Mouse (Mus musculus) megakaryocyte, adult 5-6 weeks (primary cell): Measurements from ENCODE around the gene Lrp5. TPM values are rescaled to one million over a fixed set of nuclear protein-coding genes. Genes with fewer than 3 reads are reported as not detected.
A peak's percentile ranks its signal among the peaks of the same experiment; 100 is the strongest.

Experiments used
- ATAC-seq: 2 replicates; pipeline ENCODE4 v1.8.0; 2016; ENCODE audit warnings: mild to moderate bottlenecking, inconsistent platforms; ENCODE audit not compliant: poor library complexity, severe bottlenecking
- total RNA-seq, 2 experiments: library from RNA; stranded (forward) in 1 of 2; stranded (reverse) in 1 of 2; fragments of 153-499, 151-499 nt in 1 of 2; fragments of 221-1000, 200-1000 nt in 1 of 2; gene quantifications; 2 replicates each; pipeline versions ENCODE4 v1.2.3 to v1.2.4; 2015 to 2017

Lrp5 gene
- total RNA-seq, 2 experiments from 2014 or later: 13.6 to 17.9 TPM

- ATAC-seq: no peak
Measured at GRCm38 (mm10) chr19:3564309-3564708, 122.1 kb downstream of the Lrp5 start.

- ATAC-seq: peak; percentile 52
Measured at GRCm38 (mm10) chr19:3562752-3563151, 123.6 kb downstream of the Lrp5 start.

GRCm38 (mm10) chr19:3562298-3562697 is 124.1 kb downstream of the Lrp5 start:
- ATAC-seq: no peak

- ATAC-seq: no peak
Measured at GRCm38 (mm10) chr19:3556169-3556827, 130.1 kb downstream of the Lrp5 start.

GRCm38 (mm10) chr19:3554785-3555184 is 131.6 kb downstream of the Lrp5 start:
- ATAC-seq: no peak

GRCm38 (mm10) chr19:3551573-3552159 is 134.7 kb downstream of the Lrp5 start:
- ATAC-seq: no peak

- no peak for ATAC-seq
Measured at GRCm38 (mm10) chr19:3550101-3550500, 136.3 kb downstream of the Lrp5 start.

GRCm38 (mm10) chr19:3549263-3549662 is 137.1 kb downstream of the Lrp5 start:
- ATAC-seq: no peak

- no peak for ATAC-seq
Measured at GRCm38 (mm10) chr19:3548311-3548710, 138.1 kb downstream of the Lrp5 start.

- ATAC-seq: no peak
Measured at GRCm38 (mm10) chr19:3544995-3545394, 141.4 kb downstream of the Lrp5 start.

GRCm38 (mm10) chr19:3542591-3542990 is 143.8 kb downstream of the Lrp5 start:
- no peak for ATAC-seq

GRCm38 (mm10) chr19:3540997-3541396 is 145.4 kb downstream of the Lrp5 start:
- ATAC-seq: no peak

- 0 out of 2 replicates have a peak, but pooled peaks have one; percentile 24 for ATAC-seq
Measured at GRCm38 (mm10) chr19:3540254-3540653, 146.1 kb downstream of the Lrp5 start.

- ATAC-seq: no peak
Measured at GRCm38 (mm10) chr19:3539456-3539855, 146.9 kb downstream of the Lrp5 start.

- ATAC-seq: peak; percentile 57
Measured at GRCm38 (mm10) chr19:3537658-3538057, 148.7 kb downstream of the Lrp5 start.

- no peak for ATAC-seq
Measured at GRCm38 (mm10) chr19:3534945-3535344, 151.4 kb downstream of the Lrp5 start.

Other genes starting within 250 kb of the Lrp5 start
- 77.7 and 92.8 TPM in 2 replicates for gene Ppp6r3, start 110.8 kb downstream of the Lrp5 start, total RNA-seq (2015)
- 87.2 and 94.5 TPM in 2 replicates for gene Ppp6r3, start 110.8 kb downstream of the Lrp5 start, total RNA-seq (2017)
- gene 1810055G02Rik, start 21.7 kb upstream of the Lrp5 start, total RNA-seq (2015): 8.0 and 10.6 TPM in 2 replicates
- 4.5 and 6.2 TPM in 2 replicates for gene 1810055G02Rik, start 21.7 kb upstream of the Lrp5 start, total RNA-seq (2017)
- gene Kmt5b, start 80.9 kb upstream of the Lrp5 start, total RNA-seq (2015): 25.8 and 28.5 TPM in 2 replicates
- gene Kmt5b, start 80.9 kb upstream of the Lrp5 start, total RNA-seq (2017): 44.7 and 54.8 TPM in 2 replicates
- 15.9 and 18.9 TPM in 2 replicates for gene Chka, start 165.2 kb upstream of the Lrp5 start, total RNA-seq (2015)
- gene Chka, start 165.2 kb upstream of the Lrp5 start, total RNA-seq (2017): 19.2 and 22.0 TPM in 2 replicates
- 197 and 207 TPM in 2 replicates for gene Tcirg1, start 220.6 kb upstream of the Lrp5 start, total RNA-seq (2015)
- gene Tcirg1, start 220.6 kb upstream of the Lrp5 start, total RNA-seq (2017): 315 and 316 TPM in 2 replicates
- gene Ndufs8, start 226.2 kb upstream of the Lrp5 start, total RNA-seq (2015): 213 and 215 TPM in 2 replicates
- gene Ndufs8, start 226.2 kb upstream of the Lrp5 start, total RNA-seq (2017): 60.4 and 83.5 TPM in 2 replicates
- gene Aldh3b1, start 243.2 kb upstream of the Lrp5 start, total RNA-seq (2015): 47.3 and 48.1 TPM in 2 replicates
- gene Aldh3b1, start 243.2 kb upstream of the Lrp5 start, total RNA-seq (2017): 104 TPM in 2 replicates
- 242 and 258 TPM in 2 replicates for gene Unc93b1, start 248.6 kb upstream of the Lrp5 start, total RNA-seq (2015)
- 447 and 483 TPM in 2 replicates for gene Unc93b1, start 248.6 kb upstream of the Lrp5 start, total RNA-seq (2017)